Mouse (Mus musculus) midbrain, embryonic 15.5 days (tissue): ENCODE data around the gene Gng8. TPM values are rescaled to one million over a fixed set of nuclear protein-coding genes. Genes with fewer than 3 reads are reported as not detected.
A peak's percentile ranks its signal among the peaks of the same experiment; 100 is the strongest.

Experiments
- ATAC-seq: fragments of 200-750 bp; cut with Nextera tagmentation; replicated peaks from 2 replicates; pipeline ENCODE4 v1.8.0; 2017; ENCODE audit warnings: moderate TSS enrichment
- H3K27ac ChIP-seq: fragments of 300-500 bp; sonication (generic); 2 replicates; pipeline ENCODE4 v1.5.1; 2015; ENCODE audit warnings: mild to moderate bottlenecking, inconsistent platforms
- H3K27me3 ChIP-seq: fragments of 300-500 bp; sonication (generic); replicated peaks from 2 replicates; pipeline ENCODE4 v1.6.1; 2015; ENCODE audit warnings: inconsistent platforms
- H3K36me3 ChIP-seq: fragments of 300-500 bp; sonication (generic); replicated peaks from 2 replicates; pipeline ENCODE4 v1.6.1; 2015; ENCODE audit warnings: inconsistent platforms
- H3K4me1 ChIP-seq: fragments of 300-500 bp; sonication (generic); 2 replicates; pipeline ENCODE4 v1.6.1; 2015; ENCODE audit warnings: inconsistent platforms
- H3K4me2 ChIP-seq: fragments of 300-500 bp; sonication (generic); 2 replicates; pipeline ENCODE4 v1.6.1; 2015; ENCODE audit warnings: inconsistent platforms, mild to moderate bottlenecking, moderate library complexity
- H3K4me3 ChIP-seq: fragments of 300-500 bp; sonication (generic); 2 replicates; pipeline ENCODE4 v1.5.1; 2015; ENCODE audit warnings: mild to moderate bottlenecking, inconsistent platforms
- H3K9ac ChIP-seq: fragments of 300-500 bp; sonication (generic); 2 replicates; pipeline ENCODE4 v1.6.1; 2015; ENCODE audit warnings: mild to moderate bottlenecking, inconsistent platforms
- H3K9me3 ChIP-seq: fragments of 300-500 bp; sonication (generic); 2 replicates; pipeline ENCODE4 v1.6.1; 2016; ENCODE audit warnings: inconsistent platforms
- WGBS: fragments of 180-500 bp; shearing (Covaris S2); methylation state at CpG from one replicate; pipeline ENCODE4 v1.1.7; 2015; ENCODE audit warnings: mixed read lengths; 5-methylcytosine and 5-hydroxymethylcytosine counted together
- polyA plus RNA-seq: library from polyadenylated mRNA; unstranded; fragments of >200 nt; fragmentation: Nextera tagmentation; extraction: Ambion mirVana; gene quantifications from 2 replicates; pipeline ENCODE4 v1.2.1, GENCODE M21; 2015

Gng8 gene
- polyA plus RNA-seq, 1 experiment from 2014 or later, result 9.7 TPM

- Histone ChIP-seq H3K4me1 (peaks cover 48% of the 10 kb centered on the region), H3K27me3 (no peaks in the 10 kb centered on the region), H3K9ac (peak overlapping the region; percentile 98), H3K36me3 (peaks cover 22% of the 10 kb centered on the region), H3K27ac (peak overlapping the region; percentile 99), H3K4me2 (peak overlapping the region; percentile 98), H3K4me3 (peak overlapping the region; percentile 91), H3K9me3 (no peaks in the 10 kb centered on the region)
- ATAC-seq, result no peak
- WGBS, result 28% methylated on average over 21 of the region's 21 CpGs
These were observed 29.5 kb downstream of the Gng8 start for GRCm38 (mm10) chr7:16920818-16921791.

DNA sequence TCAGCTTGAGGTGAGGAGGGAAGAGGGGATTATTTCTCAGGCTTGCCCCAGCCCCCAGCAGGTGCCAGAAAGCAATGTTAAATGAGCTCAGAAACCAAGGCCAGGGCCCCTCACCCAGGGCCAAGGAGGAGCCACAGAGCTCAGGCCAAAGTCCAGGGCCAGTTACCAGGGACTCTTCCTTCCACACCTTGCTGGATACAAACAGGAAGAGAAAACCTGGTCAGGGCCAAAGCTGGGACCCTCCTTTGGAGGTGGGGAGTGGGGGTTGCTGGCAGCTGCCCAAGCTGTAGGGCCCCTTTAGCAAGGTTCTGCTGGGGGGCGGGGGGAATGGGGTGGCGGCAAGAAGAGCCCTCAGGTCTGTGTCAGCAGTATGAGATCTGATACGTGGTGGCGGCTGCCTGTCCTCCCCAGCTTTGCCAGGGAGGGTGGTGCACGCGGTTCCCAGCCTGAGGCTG lies 30.3 kb downstream of the Gng8 start:
- Histone ChIP-seq H3K36me3 (peaks cover 14% of the 10 kb centered on the region), H3K9ac (peak overlapping the region; percentile 98), H3K9me3 (no peaks in the 10 kb centered on the region), H3K4me3 (peak overlapping the region; percentile 91), H3K4me1 (peaks cover 48% of the 10 kb centered on the region), H3K27me3 (no peaks in the 10 kb centered on the region), H3K27ac (peak overlapping the region; percentile 99), H3K4me2 (peak overlapping the region; percentile 98)
- no peak for ATAC-seq
- 20% methylated on average over 6 of the region's 6 CpGs for WGBS

GRCm38 (mm10) chr7:16922360-16922973 lies 30.9 kb downstream of the Gng8 start:
- 36% methylated on average over 10 of the region's 10 CpGs for WGBS

GRCm38 (mm10) chr7:16923283-16924036 lies 31.9 kb downstream of the Gng8 start:
- Histone ChIP-seq H3K4me3 (peak overlapping the region; percentile 91), H3K27ac (peak overlapping the region; percentile 99), H3K9ac (peak overlapping the region; percentile 98), H3K36me3 (no peaks in the 10 kb centered on the region; the same call in 1 of the 2 replicates), H3K9me3 (no peaks in the 10 kb centered on the region), H3K4me1 (peaks cover 43% of the 10 kb centered on the region), H3K27me3 (no peaks in the 10 kb centered on the region), H3K4me2 (peak overlapping the region; percentile 98)
- ATAC-seq, result peak; percentile 10
- WGBS, result under 1% methylated on average over 31 of the region's 57 CpGs

More at GRCm38 (mm10) chr7:16922360-16922973, 30.9 kb downstream of the Gng8 start:
- Histone ChIP-seq H3K27ac (peak overlapping the region; percentile 99), H3K4me1 (peaks cover 48% of the 10 kb centered on the region), H3K9ac (peak overlapping the region; percentile 98), H3K4me3 (peak overlapping the region; percentile 91), H3K36me3 (peaks cover 9% of the 10 kb centered on the region), H3K4me2 (peak overlapping the region; percentile 98), H3K9me3 (no peaks in the 10 kb centered on the region), H3K27me3 (no peaks in the 10 kb centered on the region)
- no peak for ATAC-seq

DNA sequence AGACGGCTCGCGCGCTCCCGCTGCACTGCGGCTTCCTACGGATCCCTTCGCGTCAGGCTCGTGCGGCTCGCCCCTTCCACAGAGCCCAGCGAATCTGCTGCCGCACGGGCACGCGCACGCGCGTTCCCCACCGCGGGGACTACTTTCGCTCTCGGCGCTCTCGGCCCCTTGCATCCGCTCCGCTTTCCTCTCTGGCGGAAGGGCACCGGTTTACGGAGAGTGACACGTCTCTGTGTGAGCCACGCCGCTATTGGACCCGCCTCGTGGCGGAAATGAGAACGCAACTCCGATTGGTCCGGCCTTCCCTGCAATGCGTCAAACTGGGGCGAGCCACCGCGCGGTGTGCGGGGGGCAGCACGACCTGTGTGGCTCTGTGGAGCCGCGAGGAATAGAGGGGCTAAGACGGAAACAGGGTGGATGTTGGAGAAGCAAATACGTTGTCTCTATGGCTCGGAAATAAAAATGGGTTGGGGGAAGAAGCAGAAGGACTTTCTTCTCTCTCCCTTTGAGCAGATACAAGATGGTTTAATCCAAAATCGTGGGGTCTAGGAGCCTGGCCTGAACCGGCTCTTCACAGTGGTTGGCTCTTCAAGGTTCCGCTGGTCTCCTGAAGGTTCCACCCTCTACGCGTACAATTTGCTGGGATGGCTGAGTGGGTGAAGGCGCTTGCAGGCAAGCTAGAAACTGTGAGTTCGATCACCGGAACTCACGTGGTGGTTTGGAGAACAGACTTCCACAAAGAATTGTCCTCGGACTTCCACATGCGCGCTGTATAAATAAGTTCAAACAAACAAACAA lies 32.6 kb downstream of the Gng8 start, which contains the start of gene Calm3:
Gene Calm3 (minus strand): TSS at position 78 of the 798 bp plus-strand sequence.
- peak within 1 kb of the TSS; percentile 98 for H3K4me2 ChIP-seq
- ATAC-seq, result peak; percentile 92
- peak within 1 kb of the TSS; percentile 98 for H3K9ac ChIP-seq
- WGBS, result 1% methylated on average over 62 of the region's 64 CpGs
- H3K27me3 ChIP-seq, result no peaks in the 10 kb centered on the region
- H3K4me3 ChIP-seq, result peak within 1 kb of the TSS; percentile 91
- H3K36me3 ChIP-seq, result no peaks in the 10 kb centered on the region
- peaks cover 35% of the 10 kb centered on the region for H3K4me1 ChIP-seq
- H3K9me3 ChIP-seq, result no peaks in the 10 kb centered on the region
- peak within 1 kb of the TSS; percentile 99 for H3K27ac ChIP-seq

GRCm38 (mm10) chr7:16928341-16928740 lies 36.8 kb downstream of the Gng8 start:
- H3K9me3 ChIP-seq, result no peaks in the 10 kb centered on the region
- ATAC-seq, result no peak
- H3K4me1 ChIP-seq, result peaks cover 23% of the 10 kb centered on the region
- H3K4me2 ChIP-seq, result no peak overlapping the region
- whole genome bisulfite sequencing, result 35% methylated on average over 2 of the region's 2 CpGs
- H3K27me3 ChIP-seq, result no peaks in the 10 kb centered on the region
- H3K36me3 ChIP-seq, result no peaks in the 10 kb centered on the region
- no peak overlapping the region for H3K9ac ChIP-seq
- no peak overlapping the region for H3K27ac ChIP-seq
- H3K4me3 ChIP-seq, result no peak overlapping the region

- Histone ChIP-seq H3K4me2 (no peak overlapping the region), H3K4me3 (no peak overlapping the region), H3K9me3 (no peaks in the 10 kb centered on the region), H3K27me3 (no peaks in the 10 kb centered on the region), H3K9ac (no peak overlapping the region), H3K4me1 (peaks cover 31% of the 10 kb centered on the region), H3K36me3 (no peaks in the 10 kb centered on the region), H3K27ac (peak overlapping the region; percentile 31; the same call in 1 of the 2 replicates)
- no peak for ATAC-seq
- 2% methylated on average over 1 of the region's 1 CpGs for WGBS
These were observed 39.3 kb downstream of the Gng8 start for GRCm38 (mm10) chr7:16930850-16931249.

GRCm38 (mm10) chr7:16931968-16932627 lies 40.5 kb downstream of the Gng8 start:
- no peak overlapping the region for H3K9ac ChIP-seq
- WGBS, result 13% methylated on average over 14 of the region's 14 CpGs
- peak overlapping the region; percentile 84 for H3K27ac ChIP-seq
- H3K4me1 ChIP-seq, result peaks cover 31% of the 10 kb centered on the region
- no peaks in the 10 kb centered on the region for H3K9me3 ChIP-seq
- H3K4me3 ChIP-seq, result no peak overlapping the region
- no peaks in the 10 kb centered on the region for H3K27me3 ChIP-seq
- H3K36me3 ChIP-seq, result no peaks in the 10 kb centered on the region
- no peak overlapping the region for H3K4me2 ChIP-seq
- ATAC-seq, result peak; percentile 40

- ATAC-seq, result peak; percentile 74
- no peaks in the 10 kb centered on the region for H3K27me3 ChIP-seq
- H3K4me2 ChIP-seq, result peak overlapping the region; percentile 36
- WGBS, result 30% methylated on average over 14 of the region's 14 CpGs
- no peak overlapping the region for H3K9ac ChIP-seq
- peak overlapping the region; percentile 84 for H3K27ac ChIP-seq
- no peaks in the 10 kb centered on the region for H3K9me3 ChIP-seq
- no peak overlapping the region for H3K4me3 ChIP-seq
- H3K4me1 ChIP-seq, result peaks cover 36% of the 10 kb centered on the region
- no peaks in the 10 kb centered on the region for H3K36me3 ChIP-seq
These were observed 41.4 kb downstream of the Gng8 start for GRCm38 (mm10) chr7:16932704-16933577.

GRCm38 (mm10) chr7:16937312-16937711 lies 45.7 kb downstream of the Gng8 start:
- Histone ChIP-seq H3K27ac (no peak overlapping the region; the same call in 1 of the 2 replicates), H3K4me3 (no peak overlapping the region), H3K9me3 (no peaks in the 10 kb centered on the region), H3K9ac (no peak overlapping the region), H3K36me3 (no peaks in the 10 kb centered on the region), H3K4me1 (peaks cover 62% of the 10 kb centered on the region), H3K27me3 (no peaks in the 10 kb centered on the region), H3K4me2 (no peak overlapping the region)
- no peak for ATAC-seq
- 51% methylated on average over 4 of the region's 4 CpGs for WGBS
